Mouse (Mus musculus) embryo, embryonic 9.5 days (tissue): ENCODE results near the gene H2-Ab1.
A peak's percentile ranks its signal among the peaks of the same experiment; 100 is the strongest.

Experiments
- DNase-seq: peaks from one replicate; pipeline ENCODE4 v3.0.0-alpha.2; 2017; ENCODE audit errors: extremely low spot score

The H2-Ab1 gene

DNA sequence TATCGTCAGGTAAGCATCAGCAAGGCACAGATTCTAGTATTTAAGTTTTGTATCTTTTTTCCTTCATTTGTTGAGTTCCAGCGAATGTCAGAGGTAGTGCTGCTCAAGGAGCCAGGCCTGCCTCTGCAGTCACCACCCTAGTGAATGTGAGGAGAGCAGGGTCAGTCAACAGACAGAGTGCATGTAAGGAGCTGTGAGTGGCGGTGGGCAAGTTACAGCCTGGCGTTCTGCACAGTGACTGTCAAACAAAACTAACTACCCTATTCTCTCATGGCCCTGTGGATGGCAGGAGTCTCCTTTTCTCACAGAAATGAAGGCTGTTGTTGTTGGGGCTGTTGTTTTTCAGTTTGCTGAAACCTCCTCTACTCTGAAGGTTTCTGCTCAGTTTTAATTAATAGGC lies 27.9 kb downstream of the H2-Ab1 start:
- DNase-seq, result no peak

DNA sequence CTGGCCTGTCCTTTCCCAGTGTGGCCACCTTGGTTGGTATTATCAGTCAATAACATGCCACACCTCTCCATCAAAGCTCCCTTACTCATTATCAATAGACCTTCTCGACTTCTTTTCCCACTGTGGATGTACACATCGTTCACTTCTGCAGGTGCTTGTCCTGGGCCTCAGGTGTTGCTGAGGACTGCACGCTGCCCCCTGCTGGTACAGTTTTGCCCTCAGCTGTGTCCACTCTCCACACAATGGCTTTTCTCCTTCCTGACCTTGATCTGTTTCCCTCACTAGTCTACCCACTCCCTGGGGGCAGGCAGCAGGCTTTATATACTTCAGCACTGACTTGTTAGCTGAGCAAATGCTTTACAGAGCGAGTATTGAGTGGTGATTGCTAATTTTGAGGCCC lies 28.4 kb downstream of the H2-Ab1 start:
- no peak for DNase-seq

DNA sequence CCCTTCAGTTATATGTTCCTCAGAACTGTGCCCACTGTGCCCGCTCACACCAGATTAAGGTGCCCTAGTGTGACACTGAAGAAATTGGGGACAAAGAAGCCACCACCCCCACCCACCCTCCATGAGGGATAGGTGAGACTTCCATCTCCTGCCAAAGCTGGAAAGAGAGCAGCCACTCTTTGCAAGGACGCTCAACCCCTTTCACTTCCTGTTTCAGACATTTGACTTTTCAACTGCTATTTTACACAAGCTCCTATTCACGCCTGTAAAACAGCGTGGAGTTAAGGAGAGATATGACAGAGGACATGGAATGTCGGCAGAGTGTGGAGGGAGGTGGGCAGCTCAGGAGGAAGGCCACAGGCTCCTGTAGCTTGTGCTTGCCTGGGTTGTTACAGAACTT lies 29.0 kb downstream of the H2-Ab1 start:
- DNase-seq, result no peak

DNA sequence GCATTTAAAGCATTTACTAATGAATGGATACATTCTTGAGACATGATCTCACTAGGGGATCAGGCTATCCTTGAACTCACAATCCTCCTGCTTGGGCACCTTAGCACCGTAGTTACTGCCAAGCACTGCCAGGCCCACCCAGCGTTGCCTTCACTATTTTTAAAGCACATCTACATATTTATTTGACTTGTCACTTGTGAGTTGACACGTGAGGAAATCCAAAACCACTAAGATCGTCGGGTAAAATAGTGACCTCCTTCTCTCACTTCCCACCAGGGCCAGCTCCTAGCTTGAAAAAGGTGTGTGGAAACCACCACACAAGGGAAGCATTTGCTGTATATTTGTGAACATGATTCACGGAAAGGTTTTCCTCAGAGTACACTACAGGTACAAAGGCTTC lies 29.5 kb downstream of the H2-Ab1 start:
- no peak for DNase-seq

DNA sequence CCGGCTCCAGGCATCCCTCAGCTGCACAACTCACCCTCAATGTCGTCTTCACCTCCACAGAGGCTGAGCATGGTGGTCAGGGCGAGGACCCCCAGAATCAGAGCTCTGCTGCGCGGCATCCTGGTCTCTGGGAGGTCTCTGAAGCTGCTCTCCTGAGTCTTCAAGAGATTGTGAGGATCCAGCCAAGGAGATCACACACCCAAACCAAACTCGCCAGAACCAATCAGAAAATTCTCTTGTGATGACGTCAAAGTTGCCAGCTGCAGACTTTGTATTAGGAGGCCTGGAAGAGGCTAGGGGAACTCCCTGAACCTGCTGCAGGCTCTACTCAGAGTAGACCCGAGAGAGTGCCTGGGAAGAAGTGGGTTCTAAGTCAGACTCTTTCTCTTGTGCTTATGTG lies 30.2 kb downstream of the H2-Ab1 start, which contains the start of gene H2-Aa:
Gene H2-Aa (minus strand): TSS at position 176 of the 400 bp plus-strand sequence.
- peak; percentile 71 for DNase-seq

DNA sequence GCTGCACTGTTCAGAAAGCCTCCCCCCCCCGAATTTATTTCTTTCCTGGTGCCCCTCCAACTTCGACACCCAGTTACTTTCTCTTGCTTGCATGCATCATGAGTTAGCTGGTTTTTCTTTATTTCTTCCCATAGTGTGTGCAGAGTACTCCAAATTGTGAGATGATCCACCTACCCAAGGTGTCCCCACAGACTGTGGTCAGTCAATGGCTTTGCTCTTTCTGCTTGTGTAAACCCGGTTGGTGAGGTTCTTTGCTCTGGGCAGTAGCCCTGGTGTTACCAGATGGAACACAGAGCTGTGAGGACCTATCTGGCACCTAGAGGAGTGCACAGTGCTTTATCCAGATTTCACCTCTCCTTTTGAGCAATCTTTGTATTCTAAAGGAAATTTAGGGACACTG lies 30.6 kb downstream of the H2-Ab1 start:
- DNase-seq, result no peak

DNA sequence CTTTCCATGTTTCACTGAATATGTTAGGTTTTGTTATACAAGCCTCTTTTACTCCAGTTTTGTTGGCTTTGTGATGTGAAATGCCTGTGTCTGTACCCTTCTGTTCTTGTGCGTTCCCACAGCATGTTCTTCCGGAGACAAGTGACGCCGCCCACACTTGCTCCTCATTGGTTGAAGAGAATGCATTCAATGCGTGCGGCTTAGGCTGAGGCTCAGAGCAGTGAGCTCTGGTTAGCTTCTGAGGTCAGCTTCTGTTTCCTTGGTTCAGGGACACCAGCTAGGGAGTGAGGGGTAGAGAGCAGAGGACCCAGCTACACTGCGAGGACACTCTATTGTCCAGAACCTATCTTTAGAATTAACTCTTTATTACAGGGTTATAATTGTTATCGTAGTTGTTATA lies 34.1 kb downstream of the H2-Ab1 start:
- peak; percentile 84 for DNase-seq

DNA sequence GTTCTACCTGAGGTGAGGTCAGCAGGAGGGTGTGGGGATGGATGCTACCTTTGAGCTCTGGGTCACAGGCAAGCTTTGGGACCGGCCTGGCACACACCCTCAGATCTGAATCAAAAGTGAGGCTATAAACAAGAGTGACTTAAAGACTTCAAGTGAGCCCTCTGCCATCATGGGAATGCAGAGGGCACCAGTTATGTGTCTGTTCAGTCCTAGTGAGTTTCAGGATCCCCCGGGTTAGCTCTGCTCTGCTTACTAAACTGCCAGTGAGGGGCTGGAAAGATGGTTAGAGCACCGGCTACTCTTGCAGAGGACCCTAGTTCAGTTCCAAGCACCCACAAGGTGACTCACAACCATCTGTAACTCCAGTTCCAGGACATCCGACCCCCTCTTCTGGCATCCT lies 35.1 kb downstream of the H2-Ab1 start:
- no peak for DNase-seq

DNA sequence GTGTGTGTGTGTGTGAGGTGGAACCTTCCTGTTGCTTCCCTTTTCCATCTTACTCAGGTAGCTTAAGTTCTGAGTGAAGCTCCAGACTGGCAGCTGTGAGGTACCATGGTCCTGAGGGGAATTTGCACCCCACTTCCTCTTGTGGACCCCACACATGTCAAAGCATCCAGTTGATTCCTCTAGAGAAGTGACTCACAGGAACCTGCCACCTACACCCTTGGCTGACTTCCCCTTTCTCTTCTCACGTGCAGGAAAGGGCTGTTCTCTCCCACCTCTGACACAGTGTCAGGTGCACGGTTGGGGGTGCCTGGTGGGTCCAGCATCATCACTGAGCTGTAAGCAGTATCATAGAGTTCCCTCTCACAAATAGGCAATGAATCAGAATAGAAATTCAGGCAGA lies 36.0 kb downstream of the H2-Ab1 start:
- DNase-seq, result no peak

DNA sequence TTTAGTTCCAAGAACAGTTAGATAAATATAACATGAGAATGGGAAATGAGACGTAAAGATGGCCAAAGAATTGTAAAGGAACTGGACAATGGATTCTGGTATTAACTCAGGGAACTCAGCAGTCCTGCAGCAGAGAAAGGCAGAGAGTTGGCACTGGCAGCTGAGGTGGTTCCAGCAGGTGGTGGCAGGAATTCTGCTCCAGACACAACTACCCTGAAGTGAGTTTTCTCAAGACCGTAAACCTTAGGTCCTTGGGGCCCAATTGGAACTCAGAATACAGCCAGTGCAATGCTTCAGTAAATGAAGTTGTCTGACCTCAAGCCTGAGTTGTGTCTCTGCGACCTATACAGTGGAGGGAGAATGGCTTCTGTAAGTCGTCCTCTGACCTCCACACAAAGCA lies 36.8 kb downstream of the H2-Ab1 start:
- no peak for DNase-seq

DNA sequence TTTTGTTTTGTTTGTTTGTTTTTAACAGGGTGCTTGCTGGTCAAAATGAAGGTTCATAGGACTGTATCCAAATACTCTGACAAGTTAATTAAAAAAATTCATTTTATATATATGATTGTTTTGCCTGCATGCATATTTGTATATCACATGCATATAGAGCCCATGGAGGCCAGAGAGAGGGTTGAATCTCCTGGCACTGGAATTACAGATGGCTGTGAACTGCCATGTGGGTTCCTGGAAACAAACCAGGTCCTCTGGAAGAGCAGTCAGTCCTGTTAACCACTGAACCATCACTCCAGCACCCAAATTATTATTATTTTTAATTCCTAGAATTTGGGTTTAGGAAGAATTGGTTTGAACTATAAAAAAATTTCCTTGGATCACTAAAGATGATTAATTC lies 37.8 kb downstream of the H2-Ab1 start:
- no peak for DNase-seq

DNA sequence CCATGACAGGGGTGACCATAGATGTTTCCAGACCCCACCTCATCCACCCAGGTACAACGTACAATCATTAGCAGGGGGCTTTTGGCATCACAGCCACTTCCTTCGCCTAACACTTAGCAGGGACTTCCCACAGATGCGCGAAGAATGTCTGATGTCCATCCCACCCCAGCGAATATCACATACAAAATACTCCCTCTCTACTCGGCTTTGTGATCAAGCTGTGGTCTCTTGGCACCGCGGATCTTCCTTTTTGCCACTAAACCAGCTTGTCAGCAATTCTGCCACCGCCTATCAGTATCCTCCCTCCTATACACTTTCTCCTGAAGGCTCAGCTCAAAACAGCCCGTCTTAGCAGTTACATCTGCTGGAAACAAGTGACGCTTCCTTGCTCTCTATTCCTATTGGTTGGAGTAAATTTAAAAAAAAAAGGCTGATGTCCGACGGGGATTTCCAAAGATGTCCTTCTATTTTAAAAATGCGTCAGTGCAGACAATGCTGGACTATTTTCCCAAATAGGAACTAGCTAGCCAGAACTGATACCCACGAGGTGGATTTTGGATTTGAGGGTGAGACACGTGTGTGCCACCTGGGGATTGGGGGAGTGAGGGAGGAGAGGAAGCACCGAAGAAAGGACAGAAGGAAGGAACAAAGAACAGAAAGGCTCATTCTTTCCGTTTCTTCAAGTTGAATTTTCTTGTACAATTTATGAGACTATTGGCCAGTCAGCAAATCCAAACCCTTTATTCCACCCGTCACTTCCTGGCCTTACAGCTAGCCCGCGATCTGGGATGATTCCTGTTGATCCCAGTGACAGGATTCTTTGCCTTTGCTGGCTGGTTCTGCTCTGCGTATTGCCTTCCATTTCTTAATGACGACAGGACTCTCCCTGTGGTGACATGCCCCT lies 38.7 kb downstream of the H2-Ab1 start:
- peak; percentile 72 for DNase-seq

DNA sequence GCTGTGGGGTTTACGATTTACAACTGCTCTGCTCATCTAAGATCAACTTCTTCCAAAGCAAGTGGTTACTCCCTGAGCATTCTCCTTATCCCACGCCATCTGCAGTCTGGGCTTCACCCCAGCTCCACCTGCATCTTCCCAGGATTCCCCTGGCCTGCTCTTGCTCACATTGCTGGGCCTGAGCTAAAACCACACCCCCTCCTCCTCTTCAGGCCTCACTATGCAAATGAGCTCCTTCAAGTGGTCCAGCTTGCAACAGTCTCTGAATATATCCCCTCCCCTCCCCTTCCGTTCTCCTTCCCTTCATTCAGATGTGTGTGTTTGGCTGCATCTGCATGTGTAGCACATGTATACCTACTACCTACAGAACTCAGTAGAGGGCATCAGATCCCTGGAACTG lies 41.9 kb downstream of the H2-Ab1 start:
- DNase-seq, result no peak

DNA sequence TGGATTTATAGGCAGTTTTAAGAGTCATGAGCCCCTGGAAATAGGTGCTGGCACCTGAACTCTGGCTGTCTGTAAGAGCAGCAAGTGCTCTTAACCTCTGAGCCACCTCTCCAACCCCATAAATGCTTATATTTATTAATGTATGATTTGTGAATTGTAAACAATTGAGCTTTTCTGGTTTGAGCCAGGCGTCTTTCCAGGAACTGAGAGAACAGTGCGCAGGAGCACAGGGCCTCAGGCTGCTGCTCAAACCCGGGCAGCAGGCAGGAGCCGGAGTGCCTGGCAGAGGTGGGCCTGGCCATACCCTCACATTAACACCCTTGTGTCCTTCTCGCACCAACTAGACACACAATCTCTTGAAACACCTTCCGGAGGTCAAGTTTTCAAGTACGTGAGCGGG lies 42.6 kb downstream of the H2-Ab1 start:
- no peak for DNase-seq

DNA sequence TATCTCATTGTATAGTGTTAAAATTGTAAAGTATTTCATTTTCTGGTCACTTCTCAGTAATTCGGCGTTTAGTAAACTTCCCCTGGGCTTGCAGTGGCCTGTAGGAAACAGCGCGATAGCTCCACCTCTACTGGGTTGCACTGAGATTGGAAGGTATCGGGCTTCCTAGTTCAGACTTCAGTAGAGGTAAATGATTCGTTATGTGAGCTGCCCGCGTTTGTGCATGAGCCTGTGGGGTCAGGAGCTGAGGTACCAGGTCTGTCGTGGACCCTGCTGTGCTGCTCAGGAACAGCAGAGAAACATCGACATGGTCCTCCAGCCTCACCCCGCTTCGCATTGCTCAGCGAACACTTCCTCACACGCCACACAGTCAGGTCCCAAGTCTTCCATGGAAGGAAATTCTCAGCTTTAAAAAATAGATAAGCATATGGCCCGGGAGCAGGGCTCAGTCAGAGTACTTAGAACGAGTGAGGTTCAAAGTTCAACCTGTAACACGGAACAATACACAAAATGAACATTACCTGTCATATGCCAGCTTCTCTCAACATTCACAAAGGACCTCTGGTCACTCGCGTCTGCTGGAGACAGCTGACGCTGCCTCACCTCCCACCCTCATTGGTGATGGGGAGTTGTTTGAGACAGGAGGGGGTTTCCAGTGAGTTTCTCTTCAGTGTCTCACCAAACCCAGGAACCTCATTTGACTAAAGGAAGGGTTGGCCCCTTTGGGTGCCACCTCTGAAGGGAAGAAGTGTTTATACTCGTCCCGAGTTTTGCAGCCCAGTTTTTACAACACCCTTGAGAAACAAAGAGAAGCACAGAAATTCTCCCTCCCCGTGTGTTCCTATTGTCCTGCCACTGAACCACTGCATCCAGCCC lies 43.4 kb downstream of the H2-Ab1 start:
- DNase-seq, result no peak

DNA sequence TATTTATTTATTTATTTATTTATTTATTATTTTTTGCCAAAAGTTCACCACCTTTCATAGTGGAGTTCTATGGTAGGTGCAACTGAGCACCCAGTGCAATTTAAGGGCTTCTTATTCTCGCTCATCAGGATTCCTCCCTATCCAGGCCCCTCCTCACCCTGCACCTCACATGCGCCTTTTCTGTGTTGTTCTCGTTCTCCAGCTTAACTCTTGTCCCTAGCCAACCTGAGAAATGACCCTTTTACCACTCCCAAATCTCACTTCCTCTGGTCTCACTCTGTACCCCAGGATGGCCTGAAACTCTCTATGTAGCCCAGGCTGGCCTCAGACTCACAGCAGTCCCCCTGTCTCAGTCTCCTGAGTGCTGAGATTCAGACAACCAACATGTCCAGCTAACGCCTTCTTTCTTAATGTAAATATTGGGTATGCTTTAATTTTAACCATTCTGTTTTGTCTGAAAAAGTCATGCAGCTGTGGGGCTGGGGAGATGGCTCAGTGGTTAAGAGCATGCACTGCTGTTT lies 44.2 kb downstream of the H2-Ab1 start:
- DNase-seq, result no peak

DNA sequence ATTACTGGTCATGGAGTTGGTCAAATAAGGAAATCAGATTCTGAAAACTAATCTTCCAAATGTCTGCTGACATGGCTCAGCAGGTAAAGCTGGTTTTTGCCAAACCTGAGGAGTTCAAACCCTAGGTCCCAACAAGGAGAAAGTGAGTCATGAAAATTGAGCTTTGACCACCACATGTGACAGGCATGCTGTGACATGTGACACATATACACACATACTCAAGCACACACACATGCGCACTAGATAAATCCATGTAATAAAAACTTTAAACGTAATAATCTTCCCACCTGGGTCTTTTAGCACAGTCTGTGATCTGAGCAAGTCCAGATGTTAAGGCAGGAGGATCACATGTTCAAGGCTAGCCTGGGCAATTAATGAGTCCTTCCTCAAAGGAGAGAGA lies 46.3 kb downstream of the H2-Ab1 start:
- DNase-seq, result no peak

DNA sequence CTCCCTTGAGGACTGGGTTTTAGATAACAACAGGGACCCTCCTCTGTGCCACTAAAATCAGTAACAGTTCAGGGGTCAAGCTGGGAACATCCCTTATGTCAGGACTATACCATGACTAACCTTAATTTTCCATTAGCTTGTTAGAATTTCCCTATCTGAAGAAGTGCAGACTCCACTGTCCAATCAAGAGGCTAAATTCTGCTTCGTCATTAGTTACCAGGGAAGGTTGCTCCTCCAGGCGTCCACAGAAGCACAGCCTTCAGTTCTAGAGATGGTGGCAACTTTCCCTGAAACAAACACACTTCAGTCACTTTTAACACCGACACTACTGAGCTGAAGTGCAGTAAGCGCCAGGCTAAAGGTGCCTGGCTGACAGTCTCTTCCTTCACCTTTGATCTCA lies 47.3 kb downstream of the H2-Ab1 start:
- DNase-seq, result peak; percentile 49

DNA sequence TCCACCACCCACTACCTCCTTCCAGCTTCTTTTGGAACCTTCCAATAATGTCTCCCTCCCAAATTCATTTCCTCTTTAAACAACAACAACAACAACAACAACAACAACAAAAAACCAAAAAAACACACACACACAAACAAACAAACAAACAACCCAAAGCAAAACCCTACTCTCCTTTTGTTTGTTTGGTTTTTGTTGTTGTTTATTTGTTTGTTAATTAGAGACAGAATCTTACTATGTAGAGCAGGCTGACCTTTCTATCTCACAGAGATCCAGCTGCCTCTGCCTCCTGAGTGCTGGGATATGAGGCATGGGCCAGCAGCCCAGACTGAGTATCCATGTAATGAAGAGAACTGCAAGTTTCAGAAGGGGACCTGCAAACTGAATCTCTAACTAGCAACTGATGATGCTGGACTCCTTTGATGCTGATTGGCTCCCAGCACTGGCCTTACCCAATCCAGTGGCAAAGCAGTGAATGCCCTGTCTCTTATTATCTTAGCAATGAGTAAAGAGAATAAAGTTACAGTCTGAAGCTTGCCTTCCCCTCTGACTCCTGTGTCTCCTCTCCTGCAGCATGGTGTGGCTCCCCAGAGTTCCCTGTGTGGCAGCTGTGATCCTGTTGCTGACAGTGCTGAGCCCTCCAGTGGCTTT lies 48.0 kb downstream of the H2-Ab1 start, which contains the start of gene H2-Eb1:
Gene H2-Eb1 (plus strand): TSS at position 488 of the 651 bp plus-strand sequence.
- DNase-seq, result peak; percentile 79

DNA sequence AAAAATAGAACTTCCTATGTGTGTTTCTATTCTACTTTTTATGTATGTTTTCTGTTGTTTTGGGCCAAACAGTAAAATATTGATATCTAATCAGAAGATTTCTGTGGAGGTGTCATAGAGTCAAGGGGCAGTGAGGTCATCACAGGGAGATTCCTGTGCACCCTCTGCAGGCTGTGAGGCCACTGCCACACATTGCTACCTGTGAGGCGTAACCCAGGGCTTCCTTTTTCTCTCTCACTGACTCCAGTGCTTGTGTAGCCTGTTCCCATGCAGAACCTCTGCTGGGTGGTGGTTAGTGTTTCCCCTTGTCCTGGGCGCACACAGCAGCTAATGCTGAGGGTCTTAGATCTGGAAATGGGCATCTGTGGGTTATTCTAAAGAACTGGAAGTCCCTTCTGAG lies 48.9 kb downstream of the H2-Ab1 start:
- no peak for DNase-seq

DNA sequence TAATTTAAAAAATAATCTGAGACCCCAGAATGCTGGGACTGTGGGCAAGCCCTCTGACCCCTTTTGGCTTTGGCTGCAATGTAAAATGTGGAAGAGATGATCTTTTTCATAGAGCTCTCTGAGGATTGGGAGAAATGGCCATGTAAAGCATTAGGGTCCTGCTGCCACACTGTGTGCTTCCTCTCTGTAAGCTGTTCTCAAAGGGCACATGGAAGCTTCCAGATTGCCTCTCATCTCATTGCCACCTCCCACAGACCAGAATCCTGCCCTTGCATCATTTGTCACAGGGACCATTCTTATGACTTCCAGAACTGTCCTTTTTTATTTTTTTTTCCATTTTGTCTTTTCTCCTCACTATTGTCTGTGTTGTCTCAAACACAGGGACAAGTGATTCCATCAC lies 49.7 kb downstream of the H2-Ab1 start:
- no peak for DNase-seq

DNA sequence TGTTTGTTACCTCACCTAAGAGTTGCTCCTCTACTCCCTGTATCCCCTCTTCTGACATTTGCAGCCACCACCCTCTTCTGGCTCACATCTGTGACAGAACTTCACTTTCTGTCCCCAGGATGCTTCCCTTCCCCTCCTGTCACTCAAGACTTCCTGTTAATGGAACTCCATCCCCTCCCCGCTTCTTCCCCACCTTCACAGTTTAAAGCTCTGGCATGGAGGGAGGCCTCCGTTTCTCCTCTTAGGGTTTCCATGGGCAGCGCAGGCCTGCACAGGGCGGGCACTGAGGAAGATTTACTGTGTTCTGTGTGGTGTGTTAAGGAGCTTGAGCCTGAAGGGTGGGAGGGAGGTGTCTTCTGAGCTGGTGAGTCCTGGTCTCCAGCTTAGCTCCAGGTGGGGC lies 50.7 kb downstream of the H2-Ab1 start:
- no peak for DNase-seq
